Mouse (Mus musculus): Measurements from ENCODE around the gene Krtap29-1. TPM values are rescaled to one million over a fixed set of nuclear protein-coding genes. Genes with fewer than 3 reads are reported as not detected.

The Krtap29-1 gene
- total RNA-seq (2012; rRNA removed) = not detected in 2 replicates
- polyA plus RNA-seq (2012; ENCODE audit: insufficient read depth in 1 of 2, insufficient read length in 2 of 2, low read depth in 1 of 2, low replicate concordance in 2 of 2, missing spikeins in 1 of 2) = not detected

DNA sequence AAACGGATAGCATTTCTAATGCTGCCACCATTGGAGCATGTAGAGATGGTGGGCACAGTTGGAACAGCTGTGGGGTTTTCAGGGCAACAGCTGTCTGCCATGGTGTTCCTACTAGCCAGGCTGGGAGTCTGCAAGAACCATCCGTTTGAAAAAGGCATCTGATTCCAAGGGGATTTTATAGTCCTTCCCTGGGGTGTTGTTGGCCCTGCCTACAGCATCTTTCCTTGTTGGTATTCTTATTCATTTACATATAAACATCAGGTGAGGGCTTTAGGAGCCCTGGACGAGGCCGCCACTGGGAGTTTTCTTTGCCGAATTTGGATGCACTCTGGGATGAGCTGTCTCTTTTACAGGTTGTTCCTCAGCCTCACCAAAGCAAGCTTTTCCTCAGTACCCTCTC lies at the start of gene Krtap29-1:
Gene Krtap29-1 (minus strand): TSS at position 101 of the 400 bp plus-strand sequence.
- H3K79me2 ChIP-seq (ENCODE audit: control insufficient read depth, insufficient read depth, low read length, poor library complexity) = no peaks in the 10 kb centered on the region
- H3K9ac ChIP-seq (ENCODE audit: control insufficient read depth, low read depth, low read length, poor library complexity, severe bottlenecking) = no peak within 1 kb of the TSS

DNA sequence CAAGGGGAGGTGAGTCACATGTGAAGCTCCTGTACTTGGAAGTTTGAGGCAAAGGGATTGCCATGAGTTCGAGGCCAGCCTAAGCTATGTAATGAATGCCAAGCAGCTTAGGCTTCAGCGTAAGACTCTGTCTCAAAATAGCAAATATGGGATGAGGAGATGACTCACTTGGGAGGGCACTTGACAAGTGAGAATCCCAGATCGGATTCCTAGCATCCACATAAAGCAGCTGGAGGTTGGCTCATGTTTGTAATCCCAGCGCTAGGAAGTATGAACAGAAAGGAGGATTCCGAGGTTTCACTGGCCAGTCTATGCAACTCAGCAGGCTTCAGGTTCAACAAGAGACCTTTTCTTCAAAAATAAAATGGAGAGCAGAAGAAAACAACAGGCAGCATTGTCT lies 42.6 kb upstream of the Krtap29-1 start:
- no peaks in the 10 kb centered on the region for H3K27me3 ChIP-seq (ENCODE audit: control insufficient read depth in 1 of 2, insufficient read depth in 2 of 2, low read length in 2 of 2)
- TF ChIP-seq GABPA (IDR thresholded peaks at IDR 0.05; ENCODE audit: low read depth, low read length) = no peak
- TF ChIP-seq MYB (IDR thresholded peaks at IDR 0.05; ENCODE audit: low read depth, low read length) = no peak
- TF ChIP-seq EP300 (IDR thresholded peaks at IDR 0.05; ENCODE audit: low read depth in 1 of 2, low read length in 2 of 2) = no peak
- TF ChIP-seq CHD2 (IDR thresholded peaks at IDR 0.05; ENCODE audit: low read length) = no peak
- no peak for TF ChIP-seq MEF2A (IDR thresholded peaks at IDR 0.05; ENCODE audit: extremely low read depth, insufficient replicate concordance, low read depth, low read length, poor library complexity, severe bottlenecking)
- no peak for TF ChIP-seq ELF1 (IDR thresholded peaks at IDR 0.05; ENCODE audit: low read depth, low read length)
- TF ChIP-seq CHD1 (IDR thresholded peaks at IDR 0.05; ENCODE audit: low read depth, low read length) = no peak
- no peak for TF ChIP-seq E2F4 (IDR thresholded peaks at IDR 0.05; ENCODE audit: borderline replicate concordance, low read depth, low read length)
- no peak for TF ChIP-seq USF1 (IDR thresholded peaks at IDR 0.05; ENCODE audit: low read depth, low read length)
- no peak for TF ChIP-seq RAD21 (IDR thresholded peaks at IDR 0.05; ENCODE audit: low read depth, low read length)
- no peak for TF ChIP-seq MAFK (IDR thresholded peaks at IDR 0.05; ENCODE audit: borderline replicate concordance, low read depth, low read length)
- H3K36me3 ChIP-seq (ENCODE audit: control insufficient read depth in 1 of 2, insufficient read depth in 2 of 2, low read length in 2 of 2) = no peaks in the 10 kb centered on the region
- no peak overlapping the region for H3K27ac ChIP-seq (ENCODE audit: control insufficient read depth, low read depth, low read length)
- no peaks in the 10 kb centered on the region for H3K4me1 ChIP-seq (ENCODE audit: control insufficient read depth in 1 of 2, insufficient read depth in 2 of 2, low read length in 2 of 2)
- H3K9me3 ChIP-seq (replicated peaks; ENCODE audit: insufficient read depth, low read length) = no peaks in the 10 kb centered on the region
- H3K9ac ChIP-seq (ENCODE audit: control insufficient read depth, low read depth, low read length, poor library complexity, severe bottlenecking) = no peak overlapping the region
- H3K4me3 ChIP-seq (ENCODE audit: control insufficient read depth in 1 of 2, insufficient read depth in 1 of 2, low read depth in 2 of 2, low read length in 2 of 2) = no peak overlapping the region
- H3K79me2 ChIP-seq (ENCODE audit: control insufficient read depth, insufficient read depth, low read length, poor library complexity) = no peaks in the 10 kb centered on the region
- DNase-seq (ENCODE audit: low read depth, low spot score) = no peak

More for the DNA sequence above, at the start of gene Krtap29-1:
- Histone ChIP-seq H3K4me3 (ENCODE audit: control insufficient read depth in 1 of 2, insufficient read depth in 1 of 2, low read depth in 2 of 2, low read length in 2 of 2) (no peak within 1 kb of the TSS), H3K4me1 (ENCODE audit: control insufficient read depth in 1 of 2, insufficient read depth in 2 of 2, low read length in 2 of 2) (no peaks in the 10 kb centered on the region), H3K9me3 (replicated peaks; ENCODE audit: insufficient read depth, low read length) (no peaks in the 10 kb centered on the region), H3K27ac (ENCODE audit: control insufficient read depth, low read depth, low read length) (no peak within 1 kb of the TSS), H3K36me3 (ENCODE audit: control insufficient read depth in 1 of 2, insufficient read depth in 2 of 2, low read length in 2 of 2) (no peaks in the 10 kb centered on the region), H3K27me3 (ENCODE audit: control insufficient read depth in 1 of 2, insufficient read depth in 2 of 2, low read length in 2 of 2) (no peaks in the 10 kb centered on the region)
- TF ChIP-seq ELF1 (IDR thresholded peaks at IDR 0.05; ENCODE audit: low read depth, low read length) (no peak), TAL1 (IDR thresholded peaks at IDR 0.05; ENCODE audit: low read length) (no peak), TCF12 (IDR thresholded peaks at IDR 0.05; ENCODE audit: low read depth, low read length) (no peak), ZNF384 (IDR thresholded peaks at IDR 0.05; ENCODE audit: low read depth, low read length) (no peak), ZKSCAN1 (IDR thresholded peaks at IDR 0.05; ENCODE audit: low read depth, low read length) (no peak), CHD1 (IDR thresholded peaks at IDR 0.05; ENCODE audit: low read depth, low read length) (no peak), TBP (IDR thresholded peaks at IDR 0.05; ENCODE audit: low read depth, low read length) (no peak)
- no peak for DNase-seq (ENCODE audit: low read depth, low spot score)
